Mouse (Mus musculus) bone marrow macrophage, adult 2 months (primary cell): Measurements from ENCODE around the gene Crhbp.

Experiments
- CTCF ChIP-seq: IDR thresholded peaks from 2 replicates; pipeline ENCODE4 v1.5.1; 2012; ENCODE audit warnings: low read depth, mild to moderate bottlenecking, low read length, moderate library complexity
- POLR2A ChIP-seq: IDR thresholded peaks from 2 replicates; pipeline ENCODE4 v1.6.1; 2012; ENCODE audit warnings: mild to moderate bottlenecking, low read depth, low read length, borderline replicate concordance

GRCm38 (mm10) chr13:95439569-95439968 lies 5.2 kb downstream of the Crhbp start:
- no peak for TF ChIP-seq CTCF
- TF ChIP-seq POLR2A: no peak
